11 mouse cellular contexts compared by ENCODE assay signal in the genomic region with DNA sequence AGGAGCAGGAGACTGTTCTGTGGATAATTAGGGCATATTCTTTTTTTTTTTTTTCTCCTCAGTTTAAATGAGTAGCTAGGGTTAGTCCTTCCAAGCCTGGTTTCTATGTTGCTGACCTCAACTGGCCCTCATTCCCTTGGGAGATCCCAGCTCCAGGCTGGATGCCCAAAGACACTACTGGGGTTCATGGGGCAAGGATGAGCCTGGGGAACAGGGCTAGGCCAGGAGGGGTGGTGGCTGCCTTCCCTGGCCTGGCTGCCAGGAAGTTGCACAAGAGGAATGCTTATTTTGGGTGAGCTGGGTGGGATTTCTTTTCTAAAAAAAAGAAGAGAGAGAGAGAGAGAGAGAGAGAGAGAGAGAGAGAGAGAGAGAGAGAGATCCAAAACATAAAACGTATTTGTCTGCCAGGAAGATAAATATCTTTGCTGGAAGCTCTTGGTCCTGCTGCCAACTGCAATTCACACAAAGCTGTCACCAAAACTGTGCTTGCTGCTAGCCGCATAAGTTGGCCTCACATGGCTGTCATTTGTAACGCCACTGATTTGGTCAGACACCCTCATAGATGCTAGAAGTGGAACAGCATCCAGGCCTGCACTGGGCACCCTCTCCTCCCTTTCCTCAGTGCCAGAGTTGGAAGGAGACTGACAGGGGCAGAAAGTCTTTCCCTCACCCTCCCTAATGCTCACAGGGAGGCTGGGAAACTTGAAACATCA. TPM values are rescaled to one million over a fixed set of nuclear protein-coding genes. Genes with fewer than 3 reads are reported as not detected.
DNase-seq lines count a peak whose midpoint lies in the region.
"Had no signal": no experiment of that assay in that cellular context is flagged by ENCODE, and none has a peak within 500 bp of the region (broad histone marks: within the 10 kb centered on the region; RNA-seq: fewer than 3 reads in every experiment).

No protein-coding gene starts in this region.

- DNase-seq in adrenal gland, adult (ENCODE audit: inconsistent age in 2 of 2, low spot score in 1 of 2) = peak; percentile 16 to 59
- DNase-seq in adrenal gland, adult 18-20 months (ENCODE audit: low spot score in 2 of 2) = no peak
- peak; percentile 34 to 54 for DNase-seq in heart, adult 9 months (ENCODE audit: low spot score in 2 of 2)
- no peak for DNase-seq in heart, adult 8-10 months (ENCODE audit: low spot score)
- DNase-seq in NIH3T3 (ENCODE audit: low read depth) = peak; percentile 59
- peak; percentile 32 for DNase-seq in gastrocnemius, postnatal 14 days
- no peak for DNase-seq in thymus, postnatal 10 days (ENCODE audit: low spot score in 2 of 2)
- DNase-seq in layer of hippocampus, postnatal 10 days (ENCODE audit: low spot score in 2 of 2) = no peak
- DNase-seq: thymus, postnatal 4 days had no signal

- intact Hi-C loops in gastrocnemius, postnatal 14 days (cut with DNase I; ENCODE audit: low total_unique reads) = no loop called here

RNA-seq across cellular contexts. Expression of gene Alx4, which starts 24.1 kb away (rescaled TPM):
- under 1 TPM; 0.40 to 0.48 TPM for total RNA-seq in adrenal gland, adult 18-20 months (2021)
- 1 to 10 TPM in 1 of 4 experiments, under 1 TPM in 3; 0.75 to 1.2 (median 0.97) TPM for total RNA-seq in heart, adult 8-10 months (2022)
- total RNA-seq in gastrocnemius, postnatal 14 days (2021) = under 1 TPM; 0.40 to 0.51 TPM
- 1 to 10 TPM in 1 of 2 experiments, under 1 TPM in 1; 0.94 to 1.2 TPM for total RNA-seq in layer of hippocampus, postnatal 10 days (2021)
- total RNA-seq: megakaryocyte progenitor cell, adult 5-6 weeks; MEL had no signal

Comparison
In these comparisons a context has a peak if more than half of its experiments do, and no peak if none do; other contexts are left out.
1. DNase-seq: peak in adrenal gland, adult (2 of 2), heart, adult 9 months (2 of 2), NIH3T3 (single experiment) and gastrocnemius, postnatal 14 days (single experiment); none in adrenal gland, adult 18-20 months (0 of 2), heart, adult 8-10 months (single experiment), thymus, postnatal 10 days (0 of 2) and layer of hippocampus, postnatal 10 days (0 of 2).